27 mouse cellular contexts compared by ENCODE assay signal in the genomic region with DNA sequence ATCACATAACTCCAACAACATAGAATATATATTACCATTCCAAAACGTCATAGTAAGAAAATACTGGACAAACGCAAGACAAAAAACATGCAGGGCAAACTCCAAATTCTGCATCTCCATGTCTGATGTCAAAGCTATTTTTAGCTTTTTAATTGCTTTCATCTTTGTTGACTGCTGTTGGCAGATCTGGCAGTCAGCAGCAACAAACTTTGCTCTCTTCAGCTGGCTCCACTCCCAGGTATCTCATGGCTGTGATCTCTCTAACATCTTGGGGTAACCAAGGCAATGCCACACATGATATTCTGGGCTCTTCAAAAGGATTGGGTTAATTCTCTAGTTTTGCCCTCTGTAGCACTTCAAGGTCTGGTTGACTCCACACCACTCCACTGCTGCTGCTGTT.
A peak's percentile ranks its signal among the peaks of the same experiment; 100 is the strongest.
DNase-seq lines count a peak whose midpoint lies in the region; ATAC-seq and TF ChIP-seq lines count a peak whose summit lies in the region.
"Had no signal": no experiment of that assay in that cellular context is flagged by ENCODE, and none has a peak within 500 bp of the region (broad histone marks: within the 10 kb centered on the region; RNA-seq: fewer than 3 reads in every experiment).

No protein-coding gene starts in this region.

- no peak for ATAC-seq in forebrain, embryonic 14.5 days
- ATAC-seq in forebrain, embryonic 11.5 days (replicated peaks; ENCODE audit: low FRiP score), result no peak
- no peak for ATAC-seq in kidney, embryonic 14.5 days (ENCODE audit: low FRiP score, low TSS enrichment)
- no peak for ATAC-seq in midbrain, postnatal 0 days (ENCODE audit: low FRiP score)
- ATAC-seq in midbrain, embryonic 16.5 days, result no peak
- ATAC-seq: activated CD4-positive, CD25-positive, alpha-beta regulatory T cell, adult 4 months; forebrain, embryonic 13.5 days; hindbrain, postnatal 0 days had no signal

- no peaks in the 10 kb centered on the region for H3K27me3 ChIP-seq in forebrain, embryonic 14.5 days (replicated peaks; ENCODE audit: control insufficient read depth, insufficient read depth, low read length)
- H3K27me3 ChIP-seq in forebrain, embryonic 11.5 days (ENCODE audit: control insufficient read depth, insufficient read depth, low read length), result no peaks in the 10 kb centered on the region
- no peaks in the 10 kb centered on the region for H3K27me3 ChIP-seq in kidney, embryonic 14.5 days (ENCODE audit: control insufficient read depth, insufficient read depth, low read length)
- no peaks in the 10 kb centered on the region for H3K27me3 ChIP-seq in midbrain, postnatal 0 days (ENCODE audit: insufficient read depth, low read length)
- H3K27me3 ChIP-seq in midbrain, embryonic 16.5 days (ENCODE audit: control insufficient read depth, insufficient read depth, low read depth, low read length), result no peaks in the 10 kb centered on the region
- H3K27me3 ChIP-seq: embryonic facial prominence, embryonic 12.5 days; embryonic facial prominence, embryonic 15.5 days; forebrain, embryonic 13.5 days; heart, embryonic 13.5 days had no signal

- no peaks in the 10 kb centered on the region for H3K36me3 ChIP-seq in forebrain, embryonic 14.5 days (ENCODE audit: control insufficient read depth, insufficient read depth, low read length)
- H3K36me3 ChIP-seq in forebrain, embryonic 11.5 days (ENCODE audit: control insufficient read depth, insufficient read depth, low read length), result no peaks in the 10 kb centered on the region
- H3K36me3 ChIP-seq in kidney, embryonic 14.5 days (ENCODE audit: control insufficient read depth, insufficient read depth, low read length), result no peaks in the 10 kb centered on the region
- no peaks in the 10 kb centered on the region for H3K36me3 ChIP-seq in midbrain, postnatal 0 days (ENCODE audit: insufficient read depth, low read length)
- no peaks in the 10 kb centered on the region for H3K36me3 ChIP-seq in midbrain, embryonic 16.5 days (ENCODE audit: control insufficient read depth, insufficient read depth, low read length)
- H3K36me3 ChIP-seq: embryonic facial prominence, embryonic 12.5 days; embryonic facial prominence, embryonic 15.5 days; heart, embryonic 10.5 days; heart, embryonic 13.5 days had no signal

- no peaks in the 10 kb centered on the region for H3K4me1 ChIP-seq in forebrain, embryonic 14.5 days (ENCODE audit: control insufficient read depth, insufficient read depth, low read length)
- no peaks in the 10 kb centered on the region for H3K4me1 ChIP-seq in forebrain, embryonic 11.5 days (replicated peaks; ENCODE audit: control insufficient read depth, insufficient read depth, low read length)
- H3K4me1 ChIP-seq in kidney, embryonic 14.5 days (ENCODE audit: control insufficient read depth, insufficient read depth, low read length), result no peaks in the 10 kb centered on the region
- H3K4me1 ChIP-seq in midbrain, postnatal 0 days (ENCODE audit: insufficient read depth, low read length), result no peaks in the 10 kb centered on the region
- no peaks in the 10 kb centered on the region for H3K4me1 ChIP-seq in midbrain, embryonic 16.5 days (ENCODE audit: control insufficient read depth, insufficient read depth, low read length)
- H3K4me1 ChIP-seq: embryonic facial prominence, embryonic 12.5 days; embryonic facial prominence, embryonic 15.5 days; forebrain, embryonic 13.5 days; heart, embryonic 10.5 days had no signal

- no peak overlapping the region for H3K4me2 ChIP-seq in forebrain, embryonic 14.5 days (ENCODE audit: low read length)
- H3K4me2 ChIP-seq in forebrain, embryonic 11.5 days (ENCODE audit: low read depth, low read length, severe bottlenecking), result no peak overlapping the region
- no peak overlapping the region for H3K4me2 ChIP-seq in kidney, embryonic 14.5 days (replicated peaks; ENCODE audit: low read depth, low read length)
- no peak overlapping the region for H3K4me2 ChIP-seq in midbrain, postnatal 0 days (ENCODE audit: low read depth, low read length, poor library complexity, severe bottlenecking)
- H3K4me2 ChIP-seq in midbrain, embryonic 16.5 days (ENCODE audit: low read length), result no peak overlapping the region
- H3K4me2 ChIP-seq: embryonic facial prominence, embryonic 12.5 days; embryonic facial prominence, embryonic 15.5 days; forebrain, embryonic 13.5 days; heart, embryonic 13.5 days; hindbrain, embryonic 14.5 days had no signal

- no peak for TF ChIP-seq CTCF in midbrain, postnatal 0 days (IDR thresholded peaks at IDR 0.05)

- WGBS in forebrain, embryonic 14.5 days, result 88% methylated on average over 2 of the region's 2 CpGs
- WGBS in forebrain, embryonic 11.5 days, result 77% methylated on average over 2 of the region's 2 CpGs
- WGBS in kidney, embryonic 14.5 days, result 93% methylated on average over 2 of the region's 2 CpGs
- 90% methylated on average over 2 of the region's 2 CpGs for WGBS in midbrain, postnatal 0 days
- WGBS in midbrain, embryonic 16.5 days, result 88% methylated on average over 2 of the region's 2 CpGs

- H3K4me3 ChIP-seq in forebrain, embryonic 14.5 days (ENCODE audit: low read depth, low read length), result no peak overlapping the region
- no peak overlapping the region for H3K4me3 ChIP-seq in forebrain, embryonic 11.5 days (ENCODE audit: low read depth, low read length)
- no peak overlapping the region for H3K4me3 ChIP-seq in kidney, embryonic 14.5 days (ENCODE audit: low read length)
- no peak overlapping the region for H3K4me3 ChIP-seq in midbrain, postnatal 0 days (ENCODE audit: low read depth, low read length)
- no peak overlapping the region for H3K4me3 ChIP-seq in midbrain, embryonic 16.5 days (ENCODE audit: low read depth, low read length)
- H3K4me3 ChIP-seq: embryonic facial prominence, embryonic 12.5 days; embryonic facial prominence, embryonic 15.5 days; forebrain, embryonic 13.5 days; heart, adult 2 months; heart, embryonic 10.5 days; heart, embryonic 13.5 days had no signal

- no peak overlapping the region for H3K9ac ChIP-seq in forebrain, embryonic 14.5 days (ENCODE audit: low read length)
- H3K9ac ChIP-seq in forebrain, embryonic 11.5 days (ENCODE audit: low read length), result no peak overlapping the region
- no peak overlapping the region for H3K9ac ChIP-seq in kidney, embryonic 14.5 days (ENCODE audit: low read depth, low read length)
- H3K9ac ChIP-seq in midbrain, postnatal 0 days (replicated peaks; ENCODE audit: low read length, poor library complexity, severe bottlenecking), result no peak overlapping the region
- H3K9ac ChIP-seq in midbrain, embryonic 16.5 days (ENCODE audit: low read depth, low read length), result no peak overlapping the region
- H3K9ac ChIP-seq: embryonic facial prominence, embryonic 12.5 days; embryonic facial prominence, embryonic 15.5 days; forebrain, embryonic 13.5 days; heart, embryonic 13.5 days; hindbrain, embryonic 14.5 days had no signal

- H3K9me3 ChIP-seq in forebrain, embryonic 14.5 days (replicated peaks; ENCODE audit: control insufficient read depth, low read length), result no peaks in the 10 kb centered on the region
- H3K9me3 ChIP-seq in forebrain, embryonic 11.5 days (ENCODE audit: control insufficient read depth, low read length), result no peaks in the 10 kb centered on the region
- H3K9me3 ChIP-seq in kidney, embryonic 14.5 days (ENCODE audit: control insufficient read depth, low read length), result no peaks in the 10 kb centered on the region
- no peaks in the 10 kb centered on the region for H3K9me3 ChIP-seq in midbrain, postnatal 0 days (ENCODE audit: low read length)
- H3K9me3 ChIP-seq in midbrain, embryonic 16.5 days (replicated peaks; ENCODE audit: control insufficient read depth, low read length, poor library complexity, severe bottlenecking), result no peaks in the 10 kb centered on the region
- H3K9me3 ChIP-seq: embryonic facial prominence, embryonic 12.5 days; embryonic facial prominence, embryonic 15.5 days; forebrain, embryonic 13.5 days; heart, embryonic 10.5 days; heart, embryonic 13.5 days had no signal

- DNase-seq in forebrain, embryonic 14.5 days (ENCODE audit: low spot score), result peak; percentile 11
- DNase-seq in forebrain, embryonic 11.5 days (ENCODE audit: low spot score), result no peak
- peak; percentile 25 for DNase-seq in kidney, adult 18-20 months
- DNase-seq in kidney, adult 9 months, result peak; percentile 85
- no peak for DNase-seq in kidney, postnatal 14 days
- DNase-seq in midbrain, postnatal 0 days (ENCODE audit: low spot score), result peak; percentile 8
- DNase-seq: adrenal gland, adult 8-10 months; adrenal gland, postnatal 36 days; cerebellum, adult 11 months; cerebellum, adult 2 months; cerebellum, adult 9-11 months; cerebellum, postnatal 25 days; gastrocnemius, postnatal 10 days; gastrocnemius, postnatal 36 days; heart, adult 2 months; heart, postnatal 14 days; heart, postnatal 4 days had no signal

- no peak overlapping the region for H3K27ac ChIP-seq in forebrain, embryonic 14.5 days (ENCODE audit: low read depth, low read length)
- H3K27ac ChIP-seq in forebrain, embryonic 11.5 days (ENCODE audit: low read depth, low read length), result no peak overlapping the region
- no peak overlapping the region for H3K27ac ChIP-seq in kidney, embryonic 14.5 days (ENCODE audit: low read depth, low read length)
- no peak overlapping the region for H3K27ac ChIP-seq in midbrain, postnatal 0 days (ENCODE audit: low read depth, low read length)
- no peak overlapping the region for H3K27ac ChIP-seq in midbrain, embryonic 16.5 days (ENCODE audit: low read length)
- H3K27ac ChIP-seq: embryonic facial prominence, embryonic 12.5 days; embryonic facial prominence, embryonic 15.5 days; forebrain, embryonic 13.5 days; heart, adult 2 months; heart, embryonic 10.5 days; heart, embryonic 13.5 days; hindbrain, embryonic 14.5 days; hindbrain, postnatal 0 days had no signal

Comparison
In these comparisons a context has a peak if more than half of its experiments do, and no peak if none do; other contexts are left out.
1. DNase-seq: peak in forebrain, embryonic 14.5 days (single experiment), kidney, adult 18-20 months (single experiment), kidney, adult 9 months (single experiment) and midbrain, postnatal 0 days (single experiment); none in forebrain, embryonic 11.5 days (single experiment) and kidney, postnatal 14 days (single experiment).